Mouse (Mus musculus) ES-E14 (cell line): ENCODE measurements around the gene Nxf7. TPM values are rescaled to one million over a fixed set of nuclear protein-coding genes. Genes with fewer than 3 reads are reported as not detected.

ENCODE experiments used
- total RNA-seq: library from RNA; depleted of rRNA; stranded (reverse); fragments of 300-350 nt; gene quantifications from 2 replicates; pipeline ENCODE4 v1.2.3, GENCODE M21; 2012; rRNA removed

Nxf7 gene
- total RNA-seq, 1 experiment = 12.7 TPM

Other genes starting within 250 kb of the Nxf7 start
- gene Gm5128, start 225.5 kb downstream of the Nxf7 start, total RNA-seq = 0.94 TPM in 1 of 2 replicates, not detected in the other
- 0.42 and 1.6 TPM in 2 replicates for gene Gm7903, start 164.9 kb downstream of the Nxf7 start, total RNA-seq
- gene AV320801, start 104.2 kb downstream of the Nxf7 start, total RNA-seq = 0.21 and 2.0 TPM in 2 replicates
- gene Prame, start 28.9 kb upstream of the Nxf7 start, total RNA-seq = 0.18 TPM in 1 of 2 replicates, not detected in the other
- gene Tcp11x2, start 95.0 kb upstream of the Nxf7 start, total RNA-seq = 0.67 and 0.85 TPM in 2 replicates
- gene Tmsb15a, start 126.5 kb upstream of the Nxf7 start, total RNA-seq = 1.2 TPM in 1 of 2 replicates, not detected in the other
- gene Armcx5, start 144.0 kb upstream of the Nxf7 start, total RNA-seq = 6.9 and 10.0 TPM in 2 replicates
- 30.7 and 35.3 TPM in 2 replicates for gene Gprasp1, start 144.0 kb upstream of the Nxf7 start, total RNA-seq
- gene Bhlhb9, start 198.8 kb upstream of the Nxf7 start, total RNA-seq = 8.8 and 15.0 TPM in 2 replicates
- gene Gprasp2, start 240.3 kb upstream of the Nxf7 start, total RNA-seq = 11.8 and 16.3 TPM in 2 replicates